Mouse (Mus musculus): ENCODE data around the gene Lrrn4cl.

DNA sequence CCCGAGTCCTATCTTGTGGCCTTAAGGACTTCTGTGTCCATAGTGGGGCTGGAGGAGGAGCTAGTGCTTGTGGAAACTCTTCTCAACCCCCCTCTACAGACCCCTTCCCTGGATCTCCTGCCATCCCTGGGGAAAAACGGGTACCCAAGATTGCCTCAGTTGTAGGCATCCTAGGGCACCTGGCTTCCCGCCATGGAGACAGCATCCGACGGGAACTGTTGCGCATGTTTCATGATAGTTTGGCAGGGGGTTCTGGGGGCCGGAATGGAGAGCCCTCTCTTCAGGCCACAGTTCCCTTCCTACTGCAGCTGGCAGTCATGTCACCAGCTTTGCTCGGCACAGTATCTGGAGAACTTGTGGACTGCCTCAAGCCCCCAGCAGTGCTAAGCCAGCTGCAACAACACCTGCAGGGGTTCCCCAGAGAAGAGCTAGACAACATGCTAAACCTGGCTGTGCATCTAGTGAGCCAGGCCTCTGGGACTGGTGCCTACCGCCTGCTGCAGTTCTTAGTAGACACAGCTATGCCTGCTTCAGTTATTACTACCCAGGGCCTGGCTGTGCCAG, 44.9 kb downstream of the Lrrn4cl start:
- no peak for TF ChIP-seq CTCF (conservative IDR thresholded peaks at IDR 0.05; ENCODE audit: insufficient read depth, insufficient read length, low read depth, low read length)
- TF ChIP-seq POLR2A (IDR thresholded peaks at IDR 0.05; ENCODE audit: low read depth, low read length), result no peak

All from kidney, adult 2 months (tissue).